Mouse (Mus musculus): Measurements from ENCODE around the gene Tecr.

DNA sequence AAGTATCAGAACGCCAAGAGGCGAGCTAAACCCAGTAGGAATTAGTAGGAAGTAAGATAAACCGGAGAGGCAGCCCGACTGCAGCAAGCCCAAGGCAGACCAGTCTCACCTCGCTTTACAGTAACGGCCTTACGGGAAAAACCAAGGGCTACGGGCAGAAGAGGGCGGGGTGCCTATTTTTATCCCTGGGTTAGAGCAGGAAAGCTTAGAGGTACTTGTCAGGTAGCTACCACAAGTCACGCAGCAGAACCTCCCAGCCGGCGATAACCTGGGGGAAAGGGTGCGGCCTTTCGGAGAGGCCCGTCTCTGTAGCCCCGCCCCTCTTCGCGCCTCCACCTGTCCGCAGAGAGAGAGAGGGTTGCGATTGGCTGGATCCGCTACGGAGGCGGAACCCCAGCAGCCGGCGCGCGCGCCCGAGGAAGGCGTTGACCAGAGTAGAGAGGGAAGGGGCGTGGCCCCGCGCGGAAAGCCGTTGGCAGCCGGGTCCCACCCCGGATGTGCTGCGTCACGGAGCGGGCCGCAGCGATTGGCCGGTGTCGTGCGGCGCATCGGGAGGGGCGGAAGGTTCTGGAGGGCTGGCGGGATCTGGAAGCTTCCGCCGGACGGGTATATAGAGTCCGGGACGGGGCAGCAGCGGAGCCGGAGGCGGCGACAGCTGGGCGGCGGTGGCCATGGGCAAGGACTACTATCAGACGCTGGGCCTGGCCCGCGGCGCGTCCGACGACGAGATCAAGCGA lies at the start of gene Tecr, which contains the start of gene Dnajb1:
- TF ChIP-seq POLR2A (IDR thresholded peaks at IDR 0.05; ENCODE audit: insufficient read depth, low read depth, low read length) (peak; percentile 84), CTCF (IDR thresholded peaks at IDR 0.05; ENCODE audit: insufficient read depth, low read depth, low read length) (no peak)

Measured in olfactory bulb, adult 2 months (tissue).